Mouse (Mus musculus) erythroblast, embryonic 14.5 days (primary cell): ENCODE data around the gene Snx12.

ENCODE experiments used
- GATA1 ChIP-seq: IDR thresholded peaks from 2 replicates; pipeline ENCODE4 v1.6.1; 2012; ENCODE audit warnings: low read length, inconsistent platforms, mixed read lengths
- TAL1 ChIP-seq: IDR thresholded peaks from 3 replicates; pipeline ENCODE4 v1.6.1; 2012; ENCODE audit warnings: low read length, inconsistent platforms, mixed read lengths

GRCm38 (mm10) chrX:101065245-101065644 lies 157.1 kb downstream of the Snx12 start:
- TF ChIP-seq GATA1 (no peak), TAL1 (no peak)
